Mouse (Mus musculus) kidney, postnatal 0 days (tissue): Measurements from ENCODE around the gene Exoc6b. TPM values are rescaled to one million over a fixed set of nuclear protein-coding genes. Genes with fewer than 3 reads are reported as not detected.

Source experiments
- ATAC-seq: fragments of 200-750 bp; cut with Nextera tagmentation; replicated peaks from 2 replicates; pipeline ENCODE4 v1.8.0; 2017; ENCODE audit warnings: low read depth, moderate number of reproducible peaks, moderate TSS enrichment, moderate library complexity; ENCODE audit not compliant: low FRiP score
- DNase-seq: peaks from one replicate; pipeline ENCODE4 v3.0.0-alpha.2; 2016; ENCODE audit warnings: low spot score
- H3K27ac ChIP-seq: fragments of 300-500 bp; sonication (generic); 2 replicates; pipeline ENCODE4 v1.5.1; 2014; ENCODE audit warnings: mild to moderate bottlenecking
- H3K27me3 ChIP-seq: fragments of 300-500 bp; sonication (generic); 2 replicates; pipeline ENCODE4 v1.6.1; 2014; ENCODE audit warnings: low read length, mixed read lengths; ENCODE audit not compliant: insufficient read depth
- H3K36me3 ChIP-seq: fragments of 300-500 bp; sonication (generic); 2 replicates; pipeline ENCODE4 v1.6.1; 2014; ENCODE audit warnings: low read length, mixed read lengths; ENCODE audit not compliant: insufficient read depth
- H3K4me1 ChIP-seq: fragments of 300-500 bp; sonication (generic); replicated peaks from 2 replicates; pipeline ENCODE4 v1.6.1; 2014; ENCODE audit warnings: antibody characterized with exemption, low read length, mixed read lengths; ENCODE audit not compliant: insufficient read depth
- H3K4me2 ChIP-seq: fragments of 300-500 bp; sonication (generic); 2 replicates; pipeline ENCODE4 v1.6.1; 2014; ENCODE audit warnings: mild to moderate bottlenecking, low read length, moderate library complexity, mixed read lengths
- H3K4me3 ChIP-seq: fragments of 300-500 bp; sonication (generic); replicated peaks from 2 replicates; pipeline ENCODE4 v1.5.1; 2014; ENCODE audit warnings: low read depth, low read length
- H3K9ac ChIP-seq: fragments of 300-500 bp; sonication (generic); 2 replicates; pipeline ENCODE4 v1.6.1; 2014; ENCODE audit warnings: low read depth, low read length
- H3K9me3 ChIP-seq: fragments of 300-500 bp; sonication (generic); replicated peaks from 2 replicates; pipeline ENCODE4 v1.6.1; 2016; ENCODE audit warnings: low read length, inconsistent platforms, mixed read lengths
- CTCF ChIP-seq: IDR thresholded peaks from 2 replicates; pipeline ENCODE4 v1.5.1; 2016; ENCODE audit warnings: antibody characterized with exemption, low read depth, mild to moderate bottlenecking, moderate library complexity
- WGBS: fragments of 180-500 bp; shearing (Covaris S2); extraction: QIAGEN DNeasy Blood & Tissue Kit; methylation state at CpG from one replicate; pipeline ENCODE4 v1.1.7; 2014; 5-methylcytosine and 5-hydroxymethylcytosine counted together
- polyA plus RNA-seq: library from polyadenylated mRNA; unstranded; fragments of >200 nt; fragmentation: Nextera tagmentation; extraction: Ambion mirVana; gene quantifications from 2 replicates; pipeline ENCODE4 v1.2.1, GENCODE M21; 2015

The Exoc6b gene
- polyA plus RNA-seq, 1 experiment from 2014 or later, result 16.7 TPM

DNA sequence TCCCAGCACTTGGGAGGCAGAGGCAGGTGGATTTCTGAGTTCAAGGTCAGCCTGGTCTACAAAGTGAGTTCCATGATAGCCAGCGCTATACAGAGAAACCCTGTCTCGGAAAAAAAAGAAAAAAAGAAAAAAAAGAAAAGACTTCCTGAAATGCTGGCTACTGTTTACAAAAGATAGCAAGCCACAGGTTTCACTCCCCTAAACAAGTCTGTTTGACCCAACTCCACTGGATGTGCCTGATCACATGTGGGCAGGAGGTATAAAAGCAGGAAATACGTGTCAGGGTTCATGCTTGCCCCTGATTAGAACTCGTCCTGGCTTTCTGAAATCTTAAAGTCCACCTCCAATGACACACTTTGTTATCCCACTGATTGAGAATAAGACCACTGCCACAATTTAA, 18.2 kb downstream of the Exoc6b start:
- no peaks in the 10 kb centered on the region for H3K4me1 ChIP-seq
- no peak overlapping the region for H3K4me3 ChIP-seq
- 79% methylated on average over 4 of the region's 4 CpGs for WGBS
- ATAC-seq, result no peak
- no peaks in the 10 kb centered on the region for H3K9me3 ChIP-seq
- no peak for DNase-seq
- TF ChIP-seq CTCF, result no peak
- no peaks in the 10 kb centered on the region for H3K27me3 ChIP-seq
- no peak overlapping the region for H3K4me2 ChIP-seq
- H3K27ac ChIP-seq, result no peak overlapping the region
- no peak overlapping the region for H3K9ac ChIP-seq
- no peaks in the 10 kb centered on the region for H3K36me3 ChIP-seq

DNA sequence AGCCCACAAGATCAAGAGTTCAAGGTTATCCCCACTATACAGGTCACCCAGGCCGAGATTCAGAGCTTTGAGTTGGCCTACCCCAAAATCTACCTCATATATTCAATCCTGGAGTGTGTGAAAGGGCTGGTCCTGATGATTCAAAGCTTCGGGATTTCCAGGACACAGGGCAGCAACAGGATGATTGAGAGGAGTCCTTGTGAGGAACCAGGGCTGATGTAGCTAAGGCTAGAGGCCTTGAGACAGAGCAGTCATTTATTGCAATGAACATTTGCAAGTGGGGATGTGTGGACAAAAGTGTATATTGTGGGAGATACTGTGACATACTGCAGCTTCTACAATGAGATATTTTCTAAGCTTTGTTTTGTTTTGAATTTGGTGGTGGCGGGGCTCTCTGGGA, 22.8 kb downstream of the Exoc6b start:
- no peak for TF ChIP-seq CTCF
- no peak overlapping the region for H3K9ac ChIP-seq

DNA sequence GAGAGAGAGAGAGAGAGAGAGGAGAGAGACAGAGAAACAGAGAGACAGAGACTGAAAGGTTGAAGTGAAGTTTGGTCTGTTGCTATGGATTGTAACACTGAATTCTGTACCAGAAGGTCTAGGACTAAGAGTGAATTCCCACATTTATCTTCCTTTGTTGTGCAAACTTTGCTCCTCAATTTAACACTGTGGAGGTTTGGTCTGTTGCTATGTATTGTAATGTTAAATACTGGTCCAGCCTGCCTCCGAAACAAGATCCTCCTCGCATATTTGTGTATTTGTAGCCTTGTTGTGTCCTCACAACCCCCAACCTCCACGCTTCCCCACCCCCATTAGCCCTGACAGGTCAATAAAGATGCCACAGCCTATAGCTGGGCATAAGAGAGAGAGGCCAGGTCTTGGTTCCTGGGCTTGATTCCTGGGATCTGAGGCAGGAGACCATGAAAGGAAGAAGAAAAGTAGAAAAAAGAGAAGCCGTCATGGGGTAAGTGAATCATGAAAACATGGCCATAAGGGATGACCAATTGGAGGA, 24.6 kb downstream of the Exoc6b start:
- Histone ChIP-seq H3K4me2 (no peak overlapping the region), H3K9me3 (no peaks in the 10 kb centered on the region), H3K27ac (no peak overlapping the region), H3K36me3 (no peaks in the 10 kb centered on the region), H3K4me1 (no peaks in the 10 kb centered on the region), H3K4me3 (no peak overlapping the region), H3K27me3 (no peaks in the 10 kb centered on the region), H3K9ac (no peak overlapping the region)
- 56% methylated on average over 4 of the region's 4 CpGs for WGBS
- DNase-seq (no peak), ATAC-seq (no peak)
- TF ChIP-seq CTCF, result no peak

More for the DNA sequence above, 22.8 kb downstream of the Exoc6b start:
- H3K4me2 ChIP-seq, result no peak overlapping the region
- no peaks in the 10 kb centered on the region for H3K9me3 ChIP-seq
- H3K4me1 ChIP-seq, result no peaks in the 10 kb centered on the region
- no peak overlapping the region for H3K4me3 ChIP-seq
- DNase-seq (no peak), ATAC-seq (no peak)
- WGBS, result 89% methylated on average over 3 of the region's 3 CpGs
- no peaks in the 10 kb centered on the region for H3K27me3 ChIP-seq
- H3K36me3 ChIP-seq, result no peaks in the 10 kb centered on the region
- no peak overlapping the region for H3K27ac ChIP-seq

DNA sequence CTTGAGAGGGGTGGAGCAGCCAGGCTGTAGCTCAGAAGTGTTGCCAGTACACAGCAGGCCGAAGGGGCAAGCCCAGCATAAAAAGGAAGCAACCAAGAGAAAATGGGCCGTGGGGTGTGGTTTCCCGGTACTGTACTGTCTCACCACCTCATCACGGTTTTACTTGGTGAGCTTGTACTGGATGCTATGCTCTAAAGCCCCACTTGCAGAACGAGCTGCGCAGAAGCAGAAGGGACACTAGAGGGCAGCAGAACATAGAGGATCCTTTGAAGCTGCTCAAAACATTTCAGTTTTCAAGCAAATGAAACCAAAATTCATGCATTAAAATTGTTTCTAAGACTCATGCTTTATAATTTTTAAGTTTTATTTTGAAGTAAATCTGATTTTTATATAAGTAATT, 31.6 kb downstream of the Exoc6b start:
- H3K27ac ChIP-seq, result no peak overlapping the region
- no peak overlapping the region for H3K9ac ChIP-seq
- DNase-seq (peak; percentile 92), ATAC-seq (no peak)
- 5% methylated on average over 6 of the region's 6 CpGs for WGBS
- no peak overlapping the region for H3K4me3 ChIP-seq
- no peaks in the 10 kb centered on the region for H3K9me3 ChIP-seq
- H3K36me3 ChIP-seq, result no peaks in the 10 kb centered on the region
- no peaks in the 10 kb centered on the region for H3K27me3 ChIP-seq
- no peak overlapping the region for H3K4me2 ChIP-seq
- peak; percentile 94 for TF ChIP-seq CTCF
- H3K4me1 ChIP-seq, result no peaks in the 10 kb centered on the region

DNA sequence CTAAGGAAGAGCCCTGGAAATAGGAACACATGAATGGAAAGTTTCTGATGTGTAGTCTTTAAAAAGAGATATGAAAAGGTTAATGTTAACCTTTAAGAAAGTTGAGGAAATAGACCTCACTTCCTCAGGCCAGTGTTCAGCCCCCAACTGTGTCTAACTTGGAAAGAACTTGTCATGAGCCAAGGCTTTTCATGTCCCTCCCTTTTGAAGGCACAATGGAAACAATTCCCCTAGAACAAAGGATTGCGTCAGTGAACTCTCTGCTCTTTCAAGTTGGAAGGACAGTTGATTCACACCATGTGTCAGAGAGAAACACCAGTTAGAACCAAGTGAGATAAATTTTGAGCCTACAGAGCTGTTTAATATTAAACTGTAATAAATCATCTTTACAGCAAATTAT, 39.6 kb downstream of the Exoc6b start:
- Histone ChIP-seq H3K9ac (no peak overlapping the region), H3K4me2 (no peak overlapping the region), H3K36me3 (no peaks in the 10 kb centered on the region), H3K27me3 (no peaks in the 10 kb centered on the region), H3K27ac (no peak overlapping the region), H3K4me3 (no peak overlapping the region), H3K4me1 (no peaks in the 10 kb centered on the region), H3K9me3 (no peaks in the 10 kb centered on the region)
- ATAC-seq (no peak), DNase-seq (peak; percentile 62)
- 78% methylated on average over 1 of the region's 1 CpGs for WGBS
- TF ChIP-seq CTCF, result no peak

DNA sequence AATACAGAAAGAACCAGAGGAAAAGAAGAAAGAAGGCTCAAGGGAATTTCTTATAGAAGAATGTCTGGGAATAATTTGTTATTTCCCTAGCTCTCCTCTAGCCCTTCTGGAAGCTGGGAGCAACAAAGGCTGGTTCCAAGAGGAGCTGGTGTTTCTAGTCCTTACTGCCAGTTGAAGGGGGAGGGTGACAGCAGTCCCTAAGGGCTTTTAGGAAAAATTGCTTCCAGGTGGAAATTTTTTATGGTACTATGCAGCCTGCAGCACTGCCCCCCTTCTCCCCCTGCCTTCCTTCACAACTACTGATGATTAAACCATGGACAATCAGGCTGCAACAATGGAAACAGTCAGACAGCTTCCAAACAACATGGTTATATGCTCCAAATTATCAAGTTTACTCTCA, 44.9 kb downstream of the Exoc6b start:
- Histone ChIP-seq H3K9me3 (no peaks in the 10 kb centered on the region), H3K9ac (no peak overlapping the region), H3K36me3 (no peaks in the 10 kb centered on the region), H3K4me1 (no peaks in the 10 kb centered on the region), H3K27ac (no peak overlapping the region), H3K4me2 (no peak overlapping the region), H3K4me3 (no peak overlapping the region), H3K27me3 (no peaks in the 10 kb centered on the region)
- no peak for ATAC-seq
- TF ChIP-seq CTCF, result no peak
- DNase-seq, result no peak

DNA sequence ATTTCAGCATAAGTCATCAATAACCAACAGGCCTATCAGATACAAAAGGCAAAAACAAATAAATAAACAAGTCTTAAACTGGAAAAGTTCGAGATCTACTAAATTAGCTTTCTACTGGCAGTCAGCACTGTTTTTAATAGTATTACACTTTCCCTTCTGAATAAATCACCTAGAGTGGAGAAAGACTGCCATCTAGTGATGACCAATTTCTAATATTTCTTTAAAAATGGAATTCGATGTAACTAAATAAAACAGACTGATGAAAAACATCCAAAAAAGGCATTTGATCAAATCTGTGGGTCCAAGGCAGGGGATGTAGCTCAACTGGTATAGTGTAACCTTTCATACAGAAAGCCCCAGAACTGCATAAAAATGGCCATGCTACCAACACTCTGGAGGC, 52.3 kb downstream of the Exoc6b start:
- H3K9ac ChIP-seq, result no peak overlapping the region
- ATAC-seq (no peak), DNase-seq (peak; percentile 65)
- no peak overlapping the region for H3K4me3 ChIP-seq
- no peaks in the 10 kb centered on the region for H3K27me3 ChIP-seq
- WGBS, result 39% methylated on average over 2 of the region's 2 CpGs
- no peaks in the 10 kb centered on the region for H3K9me3 ChIP-seq
- no peak overlapping the region for H3K4me2 ChIP-seq
- no peak overlapping the region for H3K27ac ChIP-seq
- TF ChIP-seq CTCF, result peak; percentile 76
- H3K4me1 ChIP-seq, result no peaks in the 10 kb centered on the region
- no peaks in the 10 kb centered on the region for H3K36me3 ChIP-seq
